Comparison of ENCODE assay signal across 8 mouse cellular contexts in the genomic region with DNA sequence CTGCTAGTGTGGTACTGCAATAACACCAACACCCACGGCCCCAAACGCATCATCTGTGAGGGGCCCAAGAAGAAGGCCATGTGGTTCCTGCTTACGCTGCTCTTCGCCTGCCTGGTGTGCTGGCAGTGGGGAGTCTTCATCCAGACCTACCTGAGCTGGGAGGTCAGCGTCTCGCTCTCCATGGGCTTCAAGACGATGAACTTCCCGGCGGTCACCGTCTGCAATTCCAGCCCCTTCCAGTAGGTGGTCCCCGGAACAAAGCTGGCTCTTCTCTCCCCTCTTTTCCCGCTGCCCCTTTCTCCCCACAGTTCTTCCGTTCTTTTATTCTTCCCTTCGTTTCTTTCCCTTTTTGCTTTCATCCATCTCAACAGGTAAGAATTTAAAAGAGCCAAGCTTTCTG. TPM values are rescaled to one million over a fixed set of nuclear protein-coding genes. Genes with fewer than 3 reads are reported as not detected.
DNase-seq lines count a peak whose midpoint lies in the region; ATAC-seq and TF ChIP-seq lines count a peak whose summit lies in the region.

No protein-coding gene starts in this region.

- TF ChIP-seq CTCF in thymus, adult 2 months (IDR thresholded peaks at IDR 0.05; ENCODE audit: borderline replicate concordance, control insufficient read depth, extremely low read depth, insufficient read depth, low read length, poor library complexity) = peak; percentile 68; the same call in 1 of the 2 replicates
- peak; percentile 73 for TF ChIP-seq CTCF in cerebellum, adult 2 months (IDR thresholded peaks at IDR 0.05; ENCODE audit: borderline replicate concordance, insufficient read depth, low read depth, low read length)
- peak; percentile 65 for TF ChIP-seq CTCF in small intestine, adult 2 months (IDR thresholded peaks at IDR 0.05; ENCODE audit: extremely low read depth, insufficient read length, insufficient replicate concordance, low read depth, low read length)

- H3K4me1 ChIP-seq in thymus, adult 2 months (replicated peaks; ENCODE audit: control insufficient read depth, insufficient read depth, low read length) = no peaks in the 10 kb centered on the region
- peaks cover 4% of the 10 kb centered on the region; the same call in 1 of the 2 replicates for H3K4me1 ChIP-seq in cerebellum, adult 2 months (ENCODE audit: control insufficient read depth, insufficient read depth, low read length)
- no peaks in the 10 kb centered on the region for H3K4me1 ChIP-seq in forebrain, embryonic 14.5 days (ENCODE audit: control insufficient read depth, insufficient read depth, low read length)
- peaks cover 11% of the 10 kb centered on the region; the same call in 1 of the 2 replicates for H3K4me1 ChIP-seq in intestine, embryonic 15.5 days (replicated peaks)
- H3K4me1 ChIP-seq in small intestine, adult 2 months (ENCODE audit: control insufficient read depth, insufficient read depth, insufficient read length, low read length) = no peaks in the 10 kb centered on the region

- ATAC-seq in forebrain, embryonic 14.5 days = peak; percentile 46; the same call in 1 of the 2 replicates
- no peak for ATAC-seq in intestine, embryonic 15.5 days

- no peak for TF ChIP-seq POLR2A in thymus, adult 2 months (IDR thresholded peaks at IDR 0.05; ENCODE audit: control insufficient read depth, extremely low read depth, insufficient read depth, low read length, poor library complexity)
- no peak for TF ChIP-seq POLR2A in cerebellum, adult 2 months (IDR thresholded peaks at IDR 0.05; ENCODE audit: borderline replicate concordance, insufficient read depth, low read length)
- no peak for TF ChIP-seq POLR2A in small intestine, adult 2 months (IDR thresholded peaks at IDR 0.05; ENCODE audit: low read depth, low read length)

- no peaks in the 10 kb centered on the region for H3K36me3 ChIP-seq in thymus, adult 2 months (ENCODE audit: control insufficient read depth, insufficient read depth, low read length)
- no peaks in the 10 kb centered on the region for H3K36me3 ChIP-seq in forebrain, embryonic 14.5 days (ENCODE audit: control insufficient read depth, insufficient read depth, low read length)
- H3K36me3 ChIP-seq in intestine, embryonic 15.5 days = no peaks in the 10 kb centered on the region
- H3K36me3 ChIP-seq in small intestine, adult 2 months (ENCODE audit: control insufficient read depth, insufficient read depth, low read length) = no peaks in the 10 kb centered on the region

- no peak overlapping the region for H3K27ac ChIP-seq in thymus, adult 2 months (ENCODE audit: control insufficient read depth, insufficient read depth, low read length)
- H3K27ac ChIP-seq in cerebellum, adult 2 months (ENCODE audit: insufficient read depth, low read length) = no peak overlapping the region
- no peak overlapping the region for H3K27ac ChIP-seq in forebrain, embryonic 14.5 days (ENCODE audit: low read depth, low read length)
- no peak overlapping the region for H3K27ac ChIP-seq in intestine, embryonic 15.5 days
- no peak overlapping the region for H3K27ac ChIP-seq in small intestine, adult 2 months (ENCODE audit: insufficient read depth, low read depth, low read length)

- H3K27me3 ChIP-seq in thymus, adult 2 months (ENCODE audit: control insufficient read depth, insufficient read depth, low read length) = no peaks in the 10 kb centered on the region
- H3K27me3 ChIP-seq in cerebellum, adult 2 months (ENCODE audit: control insufficient read depth, insufficient read depth, low read length) = no peaks in the 10 kb centered on the region
- no peaks in the 10 kb centered on the region for H3K27me3 ChIP-seq in forebrain, embryonic 14.5 days (replicated peaks; ENCODE audit: control insufficient read depth, insufficient read depth, low read length)
- no peaks in the 10 kb centered on the region for H3K27me3 ChIP-seq in intestine, embryonic 15.5 days (replicated peaks)
- no peaks in the 10 kb centered on the region for H3K27me3 ChIP-seq in small intestine, adult 2 months (ENCODE audit: control insufficient read depth, insufficient read depth, low read length)

- H3K4me2 ChIP-seq in forebrain, embryonic 14.5 days (ENCODE audit: low read length) = peak overlapping the region; percentile 41
- 0 out of 2 replicates have a peak overlapping the region, but pooled peaks have one; percentile 19 for H3K4me2 ChIP-seq in intestine, embryonic 15.5 days (replicated peaks)

- H3K4me3 ChIP-seq in thymus, adult 2 months (ENCODE audit: control insufficient read depth, insufficient read depth, low read length) = no peak overlapping the region
- no peak overlapping the region for H3K4me3 ChIP-seq in cerebellum, adult 2 months (replicated peaks; ENCODE audit: insufficient read depth, low read depth, low read length)
- no peak overlapping the region; the same call in 1 of the 2 replicates for H3K4me3 ChIP-seq in forebrain, embryonic 14.5 days (ENCODE audit: low read depth, low read length)
- no peak overlapping the region for H3K4me3 ChIP-seq in intestine, embryonic 15.5 days (replicated peaks)
- H3K4me3 ChIP-seq in small intestine, adult 2 months (ENCODE audit: low read depth, low read length) = no peak overlapping the region

- WGBS in thymus, adult 2 months = 9% methylated on average over 14 of the region's 14 CpGs
- WGBS in cerebellum, adult 2 months = 16% methylated on average over 14 of the region's 14 CpGs
- 12% methylated on average over 14 of the region's 14 CpGs for WGBS in forebrain, embryonic 14.5 days
- 12% methylated on average over 14 of the region's 14 CpGs for WGBS in intestine, embryonic 15.5 days
- WGBS in small intestine, adult 2 months = 12% methylated on average over 14 of the region's 14 CpGs

- no peaks in the 10 kb centered on the region for H3K9me3 ChIP-seq in forebrain, embryonic 14.5 days (replicated peaks; ENCODE audit: control insufficient read depth, low read length)
- no peaks in the 10 kb centered on the region for H3K9me3 ChIP-seq in intestine, embryonic 15.5 days

- DNase-seq in thymus, adult 2 months = peak; percentile 46
- DNase-seq in thymus, adult 18-20 months = no peak
- peak; percentile 59 to 77 for DNase-seq in cerebellum, adult 2 months
- DNase-seq in forebrain, embryonic 14.5 days (ENCODE audit: low spot score) = peak; percentile 31
- peak; percentile 40 for DNase-seq in lung, postnatal 25 days (ENCODE audit: low spot score)
- DNase-seq in gastrocnemius, postnatal 4 days (ENCODE audit: low spot score in 2 of 2) = no peak

- no peak overlapping the region for H3K9ac ChIP-seq in forebrain, embryonic 14.5 days (ENCODE audit: low read length)
- no peak overlapping the region for H3K9ac ChIP-seq in intestine, embryonic 15.5 days

RNA-seq across cellular contexts. Expression of a gene that starts 34.5 kb away (rescaled TPM):
- 0.52 and 1.1 TPM in 2 replicates for polyA plus RNA-seq in thymus, adult 2 months (2012; rRNA removed)
- 1.3 and 1.5 TPM in 2 replicates for polyA plus RNA-seq in cerebellum, adult 2 months (2012; rRNA removed)
- 0.09 and 0.20 TPM in 2 replicates for polyA plus RNA-seq in forebrain, embryonic 14.5 days (2014; fragmentation: Nextera tagmentation; extraction: Ambion mirVana)
- polyA plus RNA-seq in intestine, embryonic 15.5 days (2015; fragmentation: Nextera tagmentation; extraction: Ambion mirVana) = 0.30 and 0.48 TPM in 2 replicates
- 0.10 and 0.85 TPM in 2 replicates for polyA plus RNA-seq in small intestine, adult 2 months (2012; rRNA removed)
- not detected for total RNA-seq in gastrocnemius, postnatal 4 days (2021)

Comparison
In these comparisons a context has a peak if more than half of its experiments do, and no peak if none do; other contexts are left out.
1. DNase-seq: peak in thymus, adult 2 months (single experiment), cerebellum, adult 2 months (2 of 2), forebrain, embryonic 14.5 days (single experiment) and lung, postnatal 25 days (single experiment); none in thymus, adult 18-20 months (0 of 2) and gastrocnemius, postnatal 4 days (0 of 2).
2. Peak in every context shown above with its lines, with median percentiles within 50 percentile points of each other: CTCF ChIP-seq.